Mouse (Mus musculus) liver, embryonic 14.5 days (tissue): ENCODE data around the gene Ipo4. TPM values are rescaled to one million over a fixed set of nuclear protein-coding genes. Genes with fewer than 3 reads are reported as not detected.

Experiments
- ATAC-seq: fragments of 200-750 bp; cut with Nextera tagmentation; 2 replicates; pipeline ENCODE4 v1.8.0; 2017; ENCODE audit warnings: moderate number of reproducible peaks, mild to moderate bottlenecking, moderate library complexity; ENCODE audit not compliant: insufficient read depth
- DNase-seq, 3 experiments: peaks; one replicate each; pipeline ENCODE4 v3.0.0-alpha.2; 2012 to 2013; ENCODE audit warnings: low read depth in 3 of 3, low spot score in 3 of 3
- H3K27ac ChIP-seq: fragments of 300-500 bp; sonication (generic); 2 replicates; pipeline ENCODE4 v1.5.1; 2014; ENCODE audit warnings: moderate library complexity, mild to moderate bottlenecking, control low read depth, inconsistent platforms
- H3K27me3 ChIP-seq: fragments of 300-500 bp; sonication (generic); 2 replicates; pipeline ENCODE4 v1.6.1; 2014; ENCODE audit warnings: mild to moderate bottlenecking, low read length, moderate library complexity; ENCODE audit not compliant: control insufficient read depth, insufficient read depth
- H3K36me3 ChIP-seq: fragments of 300-500 bp; sonication (generic); replicated peaks from 2 replicates; pipeline ENCODE4 v1.6.1; 2014; ENCODE audit warnings: low read depth; ENCODE audit not compliant: control insufficient read depth, insufficient read depth
- H3K4me1 ChIP-seq, 2 experiments: fragments of 200-500 bp in 1 of 2; fragments of 300-500 bp in 1 of 2; sonication (generic) in 1 of 2; replicated peaks; 2 replicates each; pipeline ENCODE4 v1.6.1; 2012 to 2014; ENCODE audit warnings: antibody characterized with exemption in 1 of 2, inconsistent platforms in 1 of 2, low read length in 1 of 2; ENCODE audit not compliant: control insufficient read depth in 2 of 2, insufficient read depth in 2 of 2
- H3K4me2 ChIP-seq: fragments of 300-500 bp; sonication (generic); 2 replicates; pipeline ENCODE4 v1.6.1; 2014; ENCODE audit warnings: low read depth, mild to moderate bottlenecking, control low read depth, moderate library complexity
- H3K4me3 ChIP-seq, 2 experiments: fragments of 200-500 bp in 1 of 2; fragments of 300-500 bp in 1 of 2; sonication (generic) in 1 of 2; 2 replicates each; pipeline ENCODE4 v1.5.1; 2012 to 2014; ENCODE audit warnings: low read depth in 2 of 2, low read length in 2 of 2, mild to moderate bottlenecking in 2 of 2, control low read depth in 1 of 2, inconsistent platforms in 1 of 2, moderate library complexity in 1 of 2; ENCODE audit not compliant: insufficient read depth in 1 of 2
- H3K9ac ChIP-seq: fragments of 300-500 bp; sonication (generic); replicated peaks from 2 replicates; pipeline ENCODE4 v1.6.1; 2014; ENCODE audit warnings: mild to moderate bottlenecking, control low read depth, moderate library complexity
- H3K9me3 ChIP-seq: fragments of 300-500 bp; sonication (generic); 2 replicates; pipeline ENCODE4 v1.6.1; 2016; ENCODE audit warnings: low read length, mixed read lengths; ENCODE audit not compliant: control insufficient read depth
- CTCF ChIP-seq: IDR thresholded peaks from 2 replicates; pipeline ENCODE4 v1.5.1; 2016; ENCODE audit warnings: antibody characterized with exemption, low read depth, control low read depth
- EP300 ChIP-seq: IDR thresholded peaks from 2 replicates; pipeline ENCODE4 v1.6.1; 2016; ENCODE audit warnings: antibody characterized with exemption, low read depth
- WGBS: fragments of 180-500 bp; shearing (Covaris S2); extraction: QIAGEN DNeasy Blood & Tissue Kit; methylation state at CpG from one replicate; pipeline ENCODE4 v1.1.7; 2014; ENCODE audit not compliant: insufficient replicate concordance; 5-methylcytosine and 5-hydroxymethylcytosine counted together
- polyA plus RNA-seq, 2 experiments: library from polyadenylated mRNA; depleted of rRNA in 1 of 2; stranded (reverse) in 1 of 2; unstranded in 1 of 2; fragments of >200 nt; fragmentation: Nextera tagmentation in 1 of 2; extraction: Ambion mirVana in 1 of 2; gene quantifications; 2 replicates each; pipeline versions ENCODE4 v1.2.1 to v1.2.3; 2012 to 2014

Gene Ipo4
- polyA plus RNA-seq, 2 experiments = 22.6 to 27.6 TPM

- TF ChIP-seq EP300 = no peak
- TF ChIP-seq CTCF = no peak
Measured at GRCm38 (mm10) chr14:55658011-55658410, 22.3 kb upstream of the Ipo4 start.

GRCm38 (mm10) chr14:55656935-55657334, 21.2 kb upstream of the Ipo4 start:
- Histone ChIP-seq H3K27ac (no peak overlapping the region), H3K4me1 (peaks cover 8 to 9% of the 10 kb centered on the region in 2 experiments; a peak in 3 of 4 replicates), H3K9ac (no peak overlapping the region), H3K36me3 (peaks cover under 1% of the 10 kb centered on the region), H3K27me3 (no peaks in the 10 kb centered on the region), H3K9me3 (no peaks in the 10 kb centered on the region), H3K4me2 (no peak overlapping the region), H3K4me3 (no peak overlapping the region)
- DNase-seq = no peak
- no peak for TF ChIP-seq CTCF
- no peak for TF ChIP-seq EP300
- WGBS = 69% methylated on average over 3 of the region's 3 CpGs
- no peak for ATAC-seq

More at GRCm38 (mm10) chr14:55658011-55658410, 22.3 kb upstream of the Ipo4 start:
- Histone ChIP-seq H3K27me3 (no peaks in the 10 kb centered on the region), H3K4me2 (no peak overlapping the region), H3K9me3 (no peaks in the 10 kb centered on the region), H3K4me1 (peaks cover 8 to 9% of the 10 kb centered on the region in 2 experiments; a peak in 3 of 4 replicates), H3K9ac (no peak overlapping the region), H3K27ac (no peak overlapping the region), H3K4me3 (no peak overlapping the region), H3K36me3 (peaks cover 6% of the 10 kb centered on the region)
- ATAC-seq (no peak), DNase-seq (no peak)
- 83% methylated on average over 5 of the region's 5 CpGs for WGBS

GRCm38 (mm10) chr14:55651528-55651927, 15.8 kb upstream of the Ipo4 start:
- no peak overlapping the region for H3K4me2 ChIP-seq
- 76% methylated on average over 7 of the region's 7 CpGs for WGBS
- H3K27ac ChIP-seq = no peak overlapping the region
- no peaks in the 10 kb centered on the region for H3K4me1 ChIP-seq
- H3K4me3 ChIP-seq = no peak overlapping the region
- no peaks in the 10 kb centered on the region for H3K36me3 ChIP-seq
- H3K27me3 ChIP-seq = no peaks in the 10 kb centered on the region
- H3K9ac ChIP-seq = no peak overlapping the region
- DNase-seq (no peak), ATAC-seq (no peak)
- H3K9me3 ChIP-seq = no peaks in the 10 kb centered on the region
- TF ChIP-seq EP300 (no peak), CTCF (no peak)

- Histone ChIP-seq H3K4me1 (peaks cover 2 to 5% of the 10 kb centered on the region in 2 experiments), H3K27me3 (no peaks in the 10 kb centered on the region), H3K9ac (no peak within 1 kb of the TSS), H3K36me3 (no peaks in the 10 kb centered on the region), H3K9me3 (no peaks in the 10 kb centered on the region), H3K4me2 (no peak within 1 kb of the TSS), H3K4me3 (no peak within 1 kb of the TSS), H3K27ac (no peak within 1 kb of the TSS)
- ATAC-seq (no peak), DNase-seq (no peak)
- TF ChIP-seq EP300 = no peak
- no peak for TF ChIP-seq CTCF
- 91% methylated on average over 2 of the region's 2 CpGs for WGBS
Measured at GRCm38 (mm10) chr14:55649884-55650283, 14.1 kb upstream of the Ipo4 start, which contains the start of gene Tssk4. Gene Tssk4, plus strand, starts transcription at chr14:55650184.

- Histone ChIP-seq H3K4me1 (peaks cover 17 to 22% of the 10 kb centered on the region in 2 experiments), H3K4me3 (peak overlapping the region; percentile 90 to 92), H3K4me2 (peak overlapping the region; percentile 74), H3K9ac (peak overlapping the region; percentile 89), H3K27me3 (no peaks in the 10 kb centered on the region), H3K9me3 (no peaks in the 10 kb centered on the region), H3K27ac (peak overlapping the region; percentile 71), H3K36me3 (peaks cover 16% of the 10 kb centered on the region)
- 21% methylated on average over 17 of the region's 17 CpGs for WGBS
- TF ChIP-seq CTCF (no peak), EP300 (no peak)
- DNase-seq (no peak), ATAC-seq (no peak)
Measured at GRCm38 (mm10) chr14:55644261-55644888, 8.6 kb upstream of the Ipo4 start.
